Mouse (Mus musculus) 3134 (cell line): ENCODE measurements around the gene Kmt2d.

Source experiments
- DNase-seq: peaks from one replicate; pipeline ENCODE4 v3.0.0-alpha.2; 2011; ENCODE audit warnings: low spot score; ENCODE audit not compliant: insufficient read length; ENCODE audit errors: extremely low read depth

Kmt2d gene

DNA sequence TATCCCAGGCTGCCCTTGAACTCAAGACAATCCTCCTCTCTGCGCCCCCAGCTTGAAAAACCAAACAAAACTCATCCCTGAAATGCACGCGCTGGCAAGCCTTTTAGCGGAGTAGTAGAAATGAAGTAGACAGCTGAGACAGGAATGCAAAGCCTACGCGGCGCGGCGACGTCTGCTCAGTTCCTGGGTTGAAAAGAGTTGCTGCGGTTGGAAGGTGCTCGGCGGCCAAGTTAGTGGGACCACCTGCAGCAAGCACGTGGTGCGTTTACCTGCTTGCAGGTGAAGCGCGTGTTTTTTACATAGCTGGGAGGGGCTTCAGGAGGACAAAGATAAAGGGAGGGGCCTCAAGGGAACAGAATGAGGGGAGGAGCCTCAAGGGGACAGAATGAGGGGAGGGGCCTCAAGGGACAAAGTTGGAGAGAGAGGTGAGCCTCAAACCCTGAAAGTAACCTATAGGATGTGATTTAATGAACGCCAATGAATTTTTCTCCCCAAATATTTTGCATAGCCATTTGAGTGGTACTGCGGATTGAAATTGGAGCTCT, 20.3 kb upstream of the Kmt2d start:
- DNase-seq = no peak

DNA sequence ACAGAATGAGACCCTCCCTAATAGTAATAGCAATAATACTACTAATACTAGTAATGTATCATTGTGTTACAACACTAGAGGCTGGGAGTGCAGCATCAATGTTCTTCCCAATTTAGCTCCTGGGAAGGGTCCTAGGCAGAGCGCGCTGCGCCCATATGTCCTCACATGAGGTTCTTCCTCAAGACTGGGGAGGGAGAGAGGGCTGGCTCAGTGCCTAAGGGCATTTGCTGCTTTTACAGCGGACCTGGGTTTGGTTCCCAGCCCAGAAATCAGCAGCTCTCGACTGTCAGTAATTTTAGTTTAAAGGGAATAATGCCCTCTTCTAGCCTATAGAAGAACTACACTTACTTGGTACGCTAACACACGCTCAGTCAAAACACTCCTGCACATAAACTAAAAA, 16.5 kb upstream of the Kmt2d start:
- DNase-seq = no peak

GRCm38 (mm10) chr15:98886667-98887387, 15.8 kb upstream of the Kmt2d start:
- DNase-seq = no peak

GRCm38 (mm10) chr15:98884106-98884505, 13.1 kb upstream of the Kmt2d start:
- DNase-seq = no peak

- DNase-seq = no peak
Measured at GRCm38 (mm10) chr15:98883661-98884060, 12.7 kb upstream of the Kmt2d start.

GRCm38 (mm10) chr15:98881656-98882008, 10.6 kb upstream of the Kmt2d start:
- DNase-seq = no peak

GRCm38 (mm10) chr15:98880978-98881655, 10.1 kb upstream of the Kmt2d start:
- peak; percentile 96 for DNase-seq

GRCm38 (mm10) chr15:98877331-98877730, 6.3 kb upstream of the Kmt2d start:
- DNase-seq = no peak

DNA sequence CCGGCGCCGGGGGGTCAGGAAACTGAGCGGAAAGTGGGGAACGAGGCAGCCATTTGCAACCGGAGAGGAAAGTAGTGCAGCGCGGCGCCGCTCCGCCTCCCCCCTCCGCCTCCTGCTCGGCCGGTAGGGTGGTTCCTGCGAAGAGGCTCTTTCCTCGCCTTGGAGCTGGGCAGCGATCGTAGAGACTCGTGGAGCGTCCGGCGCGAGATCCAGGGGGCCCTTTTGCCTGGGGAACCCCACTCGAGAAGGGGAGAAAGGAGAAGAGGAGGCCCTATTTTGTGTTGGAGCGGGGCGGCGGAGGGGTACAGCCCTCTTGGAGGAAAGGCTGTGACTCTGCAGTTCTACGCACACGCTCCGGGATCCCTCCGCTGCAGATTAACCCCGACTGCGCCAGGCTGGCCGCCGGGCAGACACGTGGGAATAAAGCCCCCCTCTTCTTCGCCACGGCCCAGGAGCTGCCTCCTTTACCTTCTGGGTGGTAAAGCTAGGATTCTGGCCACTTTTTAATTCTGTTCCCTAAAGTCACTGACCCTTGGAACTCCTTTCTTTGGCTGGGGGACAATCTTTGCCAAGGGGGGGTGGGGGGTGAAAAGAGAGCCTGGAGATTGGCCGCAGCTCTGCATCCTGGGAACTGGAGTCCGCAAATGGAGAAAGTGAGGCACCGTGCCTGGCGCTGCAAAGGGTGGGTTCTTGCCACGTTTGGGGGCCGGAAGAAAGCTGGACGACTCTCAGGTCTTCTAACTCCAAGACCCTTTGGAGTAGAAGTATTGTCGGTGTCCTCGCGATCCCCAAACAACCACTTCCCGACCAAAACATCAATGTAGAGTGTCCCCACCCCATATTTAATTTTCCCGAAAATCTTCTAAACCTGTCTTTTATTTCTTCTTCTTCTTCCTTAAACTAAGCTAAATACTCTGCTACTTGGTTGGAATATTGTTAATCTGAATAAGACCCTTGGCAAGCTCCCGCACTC, 1.2 kb upstream of the Kmt2d start:
- peak; percentile 93 for DNase-seq

DNA sequence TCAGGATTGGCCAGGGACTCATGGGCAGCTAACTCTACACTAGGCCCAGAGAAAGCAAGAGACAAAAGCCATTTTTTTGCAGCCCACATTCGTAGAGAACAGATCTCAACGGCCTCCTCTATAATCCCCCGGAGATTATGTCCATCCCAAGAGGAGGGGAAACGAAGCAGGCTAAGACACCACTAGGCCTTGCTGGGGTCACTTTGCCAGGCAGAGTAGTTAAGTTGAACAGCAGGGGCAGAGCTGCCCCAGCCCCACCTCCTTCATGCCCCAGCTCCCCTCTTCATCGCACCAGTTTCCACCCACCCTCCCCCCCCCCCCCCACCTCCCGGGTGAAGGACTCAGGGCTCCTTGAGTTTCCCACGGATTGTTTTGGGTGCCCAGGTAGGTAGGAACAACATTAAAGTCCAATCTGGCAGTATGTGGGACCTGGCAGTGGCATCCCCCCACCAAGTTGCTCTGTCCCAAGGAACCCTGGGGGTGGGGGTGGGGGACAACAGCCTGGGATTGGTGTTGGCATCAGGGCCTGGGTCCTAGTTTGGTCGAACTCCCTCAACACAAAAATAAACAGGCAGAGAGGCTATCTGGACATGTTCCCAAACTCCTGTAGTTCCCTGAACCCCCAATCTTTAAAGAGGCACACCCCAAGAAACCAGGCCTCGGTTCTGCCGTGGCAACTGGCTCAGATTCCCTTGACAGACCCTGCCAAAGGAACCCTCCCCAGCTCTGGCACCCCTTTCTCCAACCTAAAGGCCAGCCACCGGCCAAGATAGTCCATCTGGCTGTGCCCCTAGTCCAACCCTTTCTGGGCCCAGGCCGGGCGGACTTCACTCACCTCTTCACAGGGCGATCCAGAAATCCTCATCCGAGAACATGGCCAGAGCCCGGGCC, 580 bp downstream of the Kmt2d start:
- no peak for DNase-seq

DNA sequence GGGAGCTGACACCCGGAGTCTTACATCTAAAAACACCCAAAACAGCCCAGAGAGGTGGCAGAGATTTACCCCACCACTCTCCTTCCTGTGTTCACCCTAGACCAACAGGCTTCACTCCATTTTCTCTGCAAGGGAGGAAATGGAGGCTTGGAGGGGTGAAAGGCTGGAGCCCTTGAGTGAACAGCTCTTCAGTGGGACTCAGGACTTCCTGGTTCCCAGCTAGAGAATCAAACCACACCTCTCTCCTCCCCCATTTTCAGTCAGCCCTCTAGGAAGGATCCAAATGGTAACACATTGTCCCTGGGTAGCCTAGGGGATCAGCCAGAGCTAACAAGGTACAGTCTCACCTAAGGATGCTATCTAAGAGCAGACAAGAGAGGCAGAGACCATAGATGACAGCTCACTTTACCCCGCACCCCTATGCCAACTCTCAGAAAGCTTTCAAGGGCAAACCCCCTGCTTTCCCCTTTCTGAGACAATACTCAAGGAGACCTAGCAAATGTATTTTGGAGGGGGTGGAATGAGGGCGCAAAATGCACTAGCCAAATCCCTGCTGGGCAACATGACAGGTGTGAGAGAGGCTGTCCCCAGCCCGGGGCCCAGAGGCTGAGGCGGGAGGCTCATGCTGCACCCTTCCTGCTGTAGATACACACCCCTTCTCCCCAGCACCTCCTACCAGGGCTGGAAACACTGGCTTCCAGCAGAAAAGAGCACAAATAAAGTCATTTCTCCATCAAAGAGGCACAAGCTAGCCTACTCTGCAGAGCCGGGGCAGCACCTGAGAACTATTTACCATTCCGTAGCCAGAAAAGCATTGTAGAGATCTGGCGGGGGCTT, 1.4 kb downstream of the Kmt2d start:
- DNase-seq = no peak

- no peak for DNase-seq
Measured at GRCm38 (mm10) chr15:98868346-98869063, 2.5 kb downstream of the Kmt2d start.

- DNase-seq = no peak
Measured at GRCm38 (mm10) chr15:98867321-98867720, 3.7 kb downstream of the Kmt2d start.

DNA sequence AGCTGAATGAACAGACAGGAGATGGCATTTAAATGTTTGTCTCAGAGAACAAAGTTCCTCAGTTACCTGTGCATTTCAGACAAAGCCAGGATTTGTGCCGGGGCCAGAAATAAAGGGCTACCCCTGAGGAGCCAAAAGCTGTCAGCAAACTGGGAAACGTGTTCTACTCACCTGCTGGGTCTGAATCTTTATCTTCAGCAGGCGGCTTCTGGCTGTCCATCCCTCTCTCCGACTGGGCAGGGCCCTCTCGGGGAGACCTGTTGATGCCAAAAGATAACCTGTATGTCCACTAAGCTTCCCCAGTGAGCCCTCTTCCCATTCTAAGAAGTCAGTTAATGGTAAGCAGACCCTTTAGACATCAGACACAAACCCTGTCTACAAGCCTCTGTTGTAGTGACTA, 4.5 kb downstream of the Kmt2d start:
- no peak for DNase-seq

- DNase-seq = no peak
Measured at GRCm38 (mm10) chr15:98865771-98866170, 5.2 kb downstream of the Kmt2d start.

DNA sequence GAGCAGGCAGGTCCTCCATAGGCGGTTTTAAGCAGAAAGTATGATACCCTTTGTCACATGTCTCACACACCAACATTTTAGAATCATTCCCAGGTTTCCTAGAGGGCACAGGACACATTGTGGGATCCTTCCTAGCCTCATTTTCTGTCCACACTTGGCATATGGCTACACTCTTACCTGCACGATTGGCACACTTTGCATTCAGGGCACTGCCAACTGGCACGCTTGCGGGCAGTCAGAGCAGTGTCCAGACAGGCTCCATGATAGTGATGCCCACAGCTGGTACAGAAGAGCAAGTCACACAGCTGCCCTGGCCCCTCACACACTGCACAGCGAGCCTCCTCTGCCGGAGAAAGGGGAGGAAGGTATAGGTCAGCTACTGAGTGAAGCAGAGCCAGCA, 6.1 kb downstream of the Kmt2d start:
- DNase-seq = no peak

DNA sequence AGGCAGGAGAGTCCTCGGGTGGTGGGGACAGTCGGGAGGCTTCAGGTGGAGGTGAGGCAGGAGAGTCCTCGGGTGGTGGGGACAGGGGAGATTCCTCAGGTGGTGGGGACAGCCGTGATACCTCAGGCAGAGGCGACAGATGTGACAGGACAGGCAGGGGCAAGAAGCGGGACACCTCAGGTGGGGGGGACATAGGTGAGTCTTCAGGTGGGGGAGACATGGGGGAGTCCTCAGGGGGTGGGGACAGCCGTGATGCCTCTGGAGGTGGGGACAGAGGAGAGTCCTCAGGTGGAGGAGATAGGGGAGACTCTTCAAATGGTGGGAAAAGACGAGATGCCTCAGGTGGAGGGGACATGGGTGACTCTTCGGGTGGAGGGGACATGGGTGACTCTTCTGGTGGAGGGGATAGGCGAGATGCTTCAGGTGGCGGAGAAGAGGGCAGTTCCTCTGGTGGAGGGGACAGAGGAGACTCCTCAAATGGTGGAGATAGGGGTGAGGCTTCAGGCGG, 7.5 kb downstream of the Kmt2d start:
- DNase-seq = no peak

- no peak for DNase-seq
Measured at GRCm38 (mm10) chr15:98861701-98862410, 9.1 kb downstream of the Kmt2d start.
